Mouse (Mus musculus) thymus, postnatal 0 days (tissue): ENCODE measurements around the gene Gm20388. TPM values are rescaled to one million over a fixed set of nuclear protein-coding genes. Genes with fewer than 3 reads are reported as not detected.

Experiments used
- DNase-seq: peaks from one replicate; pipeline ENCODE4 v3.0.0-alpha.2; 2015; ENCODE audit warnings: low spot score
- polyA plus RNA-seq: library from polyadenylated mRNA; unstranded; fragments of >200 nt; fragmentation: Nextera tagmentation; extraction: Ambion mirVana; gene quantifications from 2 replicates; pipeline ENCODE4 v1.2.1, GENCODE M21; 2015

Gm20388 gene
- polyA plus RNA-seq, 1 experiment from 2014 or later: not detected

GRCm38 (mm10) chr8:120226700-120227577 is 316.3 kb downstream of the Gm20388 start:
- no peak for DNase-seq

GRCm38 (mm10) chr8:120227578-120227876 is 316.9 kb downstream of the Gm20388 start:
- DNase-seq: no peak

- DNase-seq: no peak
These were observed 317.4 kb downstream of the Gm20388 start, which contains the start of gene Gse1 for GRCm38 (mm10) chr8:120227891-120228591. Gene Gse1 (plus strand): TSS chr8:120228456.

DNA sequence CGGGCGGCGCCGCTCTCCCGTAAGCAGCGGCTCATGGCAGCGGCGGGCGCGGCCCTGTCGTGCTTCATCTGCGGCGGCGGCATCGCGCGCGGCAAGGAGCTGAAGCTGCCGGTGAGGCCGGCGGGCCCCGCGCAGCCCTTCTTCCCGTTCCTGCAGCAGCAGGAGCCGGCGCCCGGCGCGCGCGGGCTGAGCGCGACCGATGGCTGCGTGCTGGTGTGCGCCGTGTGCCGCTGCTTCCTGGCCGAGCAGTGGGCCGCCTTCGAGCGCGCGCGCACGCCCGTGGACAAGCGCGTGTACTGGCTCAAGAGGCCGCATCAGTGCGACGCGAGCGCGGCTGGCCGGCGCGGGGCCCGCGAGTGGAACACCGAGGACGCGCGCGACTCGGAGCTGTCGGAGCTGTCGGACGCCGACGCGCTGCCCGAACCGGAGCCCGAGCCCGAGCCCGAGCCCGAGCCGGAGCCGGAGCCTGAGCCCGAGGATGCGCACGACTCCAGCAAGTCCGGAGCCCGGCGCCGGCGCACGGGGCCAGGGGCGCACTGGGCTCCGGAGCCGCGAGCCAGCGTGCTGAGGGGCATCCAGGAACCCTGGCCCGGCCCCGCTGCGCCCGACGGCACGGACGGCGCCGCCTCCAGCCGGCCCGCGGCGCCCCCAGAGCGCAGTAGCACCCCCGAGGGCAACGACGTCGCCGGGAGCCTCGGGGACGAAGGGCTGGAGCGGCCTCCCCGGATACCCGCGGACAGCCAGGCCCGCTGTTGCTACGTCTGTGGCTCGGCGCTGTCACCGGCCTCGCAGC is 318.3 kb downstream of the Gm20388 start:
- no peak for DNase-seq

- no peak for DNase-seq
These were observed 318.9 kb downstream of the Gm20388 start for GRCm38 (mm10) chr8:120229574-120229916.

- no peak for DNase-seq
These were observed 319.4 kb downstream of the Gm20388 start for GRCm38 (mm10) chr8:120230081-120230480.

- no peak for DNase-seq
These were observed 320.3 kb downstream of the Gm20388 start for GRCm38 (mm10) chr8:120230715-120231614.

DNA sequence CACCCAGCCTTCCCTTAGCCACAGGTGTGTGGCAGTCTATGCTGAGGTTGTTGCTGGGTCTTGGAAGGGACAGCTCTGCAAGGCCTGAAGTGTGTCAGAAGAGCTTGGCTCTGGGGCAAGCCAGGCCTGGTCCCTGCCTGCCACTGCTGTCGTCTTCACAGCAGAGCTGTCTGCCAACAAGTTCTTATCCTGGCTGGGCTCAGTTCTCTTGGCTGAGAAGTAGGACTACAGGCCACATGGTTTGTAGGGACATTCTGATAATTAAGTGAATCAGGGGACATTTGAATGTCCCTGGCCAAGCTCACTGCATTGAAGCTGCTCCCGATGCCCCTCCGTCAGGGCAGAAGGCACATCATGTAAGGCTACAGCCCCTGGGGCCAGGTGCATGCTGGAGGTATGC is 321.2 kb downstream of the Gm20388 start:
- DNase-seq: no peak

- no peak for DNase-seq
These were observed 321.8 kb downstream of the Gm20388 start for GRCm38 (mm10) chr8:120232398-120232797.

DNA sequence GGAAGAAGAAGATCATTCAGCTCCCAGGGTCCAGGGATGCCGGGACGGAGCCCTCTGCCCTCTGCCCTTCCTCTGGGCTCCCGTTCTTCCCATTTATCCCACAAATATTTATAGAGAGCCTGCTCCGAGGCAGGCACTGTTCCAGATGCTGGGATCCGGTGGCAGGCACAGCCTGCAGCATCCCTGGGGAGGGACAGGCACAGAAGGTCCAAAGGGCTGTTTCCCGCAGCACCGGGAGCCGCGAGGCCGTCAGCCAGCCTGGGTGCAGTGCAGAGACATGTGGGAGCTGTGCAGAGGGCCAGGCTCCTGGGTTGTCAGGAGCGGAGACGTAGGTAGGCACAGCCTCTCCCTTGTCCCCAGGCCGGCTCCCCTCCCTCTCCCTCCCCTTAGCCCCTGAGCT is 322.3 kb downstream of the Gm20388 start:
- no peak for DNase-seq

DNA sequence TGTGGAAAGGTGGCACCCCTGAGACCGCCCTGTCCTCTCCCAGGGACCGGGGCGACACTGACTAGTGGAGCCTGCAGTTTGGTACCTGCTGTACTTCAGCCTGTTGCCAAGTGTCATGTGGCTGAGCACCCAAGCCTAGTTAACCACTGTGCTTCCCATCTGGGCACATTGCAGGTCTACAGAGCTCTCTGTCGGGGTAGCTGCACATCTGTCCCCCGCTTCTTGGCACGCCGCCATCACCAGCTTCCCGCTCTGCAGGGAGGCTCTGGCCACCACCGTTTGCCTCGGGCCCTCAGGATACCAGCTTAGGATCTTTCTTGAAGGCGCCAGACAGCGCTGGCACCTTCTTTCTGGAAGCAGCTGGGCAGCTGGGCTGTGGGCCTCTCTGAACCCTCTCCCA is 323.8 kb downstream of the Gm20388 start:
- DNase-seq: no peak

DNA sequence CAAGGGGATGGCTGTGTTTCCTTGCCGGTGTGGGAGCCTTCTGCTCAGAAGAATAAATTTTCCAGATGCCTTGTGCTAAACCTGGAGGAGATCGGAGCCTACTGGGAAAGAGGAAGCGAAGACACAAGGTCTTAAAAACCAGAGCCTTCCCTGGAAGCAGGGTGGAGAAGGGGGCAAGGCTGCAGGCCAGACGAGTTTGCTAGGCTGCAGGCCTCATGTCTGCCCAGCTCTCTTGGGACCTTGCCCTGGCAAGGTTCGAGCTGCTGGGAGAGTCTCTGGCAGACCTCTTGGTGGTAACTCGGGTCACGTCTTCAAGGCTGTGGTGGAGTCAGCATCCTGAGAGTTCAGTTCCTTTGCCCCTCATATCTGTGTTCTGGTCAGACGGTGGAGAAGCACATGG is 324.2 kb downstream of the Gm20388 start:
- no peak for DNase-seq

GRCm38 (mm10) chr8:120243222-120243621 is 332.6 kb downstream of the Gm20388 start:
- no peak for DNase-seq

DNA sequence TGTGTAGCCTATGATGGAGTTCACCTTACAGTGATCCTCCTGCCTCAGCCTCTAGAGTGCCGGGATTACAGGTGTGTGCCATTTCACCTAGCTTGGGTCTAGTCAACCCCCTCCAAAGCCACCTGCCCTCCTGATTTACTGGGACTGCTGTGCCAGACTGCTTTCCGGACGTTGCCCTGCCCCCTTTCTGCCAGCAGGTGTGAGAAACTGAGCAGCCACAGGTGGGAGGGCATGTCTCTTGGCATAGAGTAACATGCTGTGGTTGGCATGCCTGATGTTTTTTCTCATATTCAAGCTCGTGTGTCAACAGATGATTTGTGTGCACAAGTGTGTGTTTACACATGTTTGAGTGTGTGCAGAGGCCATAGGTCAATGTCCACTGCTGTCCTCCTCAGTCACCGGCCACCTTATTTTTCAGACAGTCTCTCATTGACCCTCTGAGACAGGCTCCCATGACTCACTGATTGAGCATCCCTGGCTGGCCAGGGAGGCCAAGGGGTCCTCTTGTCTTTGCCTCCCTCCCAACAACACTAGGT is 333.3 kb downstream of the Gm20388 start:
- DNase-seq: no peak

GRCm38 (mm10) chr8:120244553-120244952 is 333.9 kb downstream of the Gm20388 start:
- DNase-seq: no peak

DNA sequence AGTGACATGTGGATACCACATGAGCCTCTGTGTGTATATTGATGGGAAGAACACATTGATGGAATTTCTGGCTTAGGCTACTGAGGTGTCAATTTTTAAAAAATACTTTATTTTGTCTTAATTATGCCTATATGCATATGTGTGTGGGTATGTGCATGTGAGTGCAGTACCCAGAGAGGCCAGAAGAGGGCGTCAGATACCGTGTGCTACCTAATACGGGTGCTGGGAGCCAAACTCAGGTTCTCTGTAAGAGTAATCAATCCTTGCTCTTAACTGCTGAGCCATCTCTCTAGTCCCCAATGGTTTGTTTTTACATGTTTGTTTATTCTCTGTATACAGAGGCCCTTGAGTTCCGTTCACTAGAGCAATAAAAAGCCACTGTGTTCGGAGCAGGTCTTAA is 337.0 kb downstream of the Gm20388 start:
- no peak for DNase-seq

- DNase-seq: no peak
These were observed 337.4 kb downstream of the Gm20388 start for GRCm38 (mm10) chr8:120248031-120248430.

- no peak for DNase-seq
These were observed 337.8 kb downstream of the Gm20388 start for GRCm38 (mm10) chr8:120248451-120248850.

GRCm38 (mm10) chr8:120249800-120250336 is 339.2 kb downstream of the Gm20388 start:
- no peak for DNase-seq

- DNase-seq: no peak
These were observed 340.2 kb downstream of the Gm20388 start for GRCm38 (mm10) chr8:120250750-120251410.
